ENCODE assay signal across 9 mouse cellular contexts in the genomic region with DNA sequence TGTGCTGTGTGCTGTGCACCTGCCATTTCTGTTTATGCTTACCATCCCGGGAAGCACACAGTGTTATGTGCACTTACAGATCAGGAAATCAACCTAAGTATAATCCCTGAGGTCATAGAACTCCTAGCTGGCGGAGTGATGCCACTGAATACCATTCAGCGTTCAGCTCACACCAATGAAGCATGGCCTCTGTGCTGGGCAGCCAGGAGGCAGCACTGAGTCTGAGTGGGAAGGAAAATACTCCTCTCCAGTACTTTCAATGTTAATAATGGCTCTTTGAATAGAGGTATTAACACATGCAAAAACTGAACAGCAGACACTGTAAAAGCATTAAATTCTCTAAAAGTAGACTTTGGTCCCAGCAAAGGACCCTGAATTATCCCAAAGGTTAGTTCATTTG.
A peak's percentile ranks its signal among the peaks of the same experiment; 100 is the strongest.
DNase-seq lines count a peak whose midpoint lies in the region; ATAC-seq and TF ChIP-seq lines count a peak whose summit lies in the region.
"Had no signal": no experiment of that assay in that cellular context is flagged by ENCODE, and none has a peak within 500 bp of the region (broad histone marks: within the 10 kb centered on the region; RNA-seq: fewer than 3 reads in every experiment).

No protein-coding gene starts in this region.

- no peaks in the 10 kb centered on the region for H3K27me3 ChIP-seq in lung, embryonic 14.5 days (ENCODE audit: insufficient read depth, low read length)
- no peaks in the 10 kb centered on the region for H3K27me3 ChIP-seq in hindbrain, embryonic 12.5 days

- ATAC-seq in lung, embryonic 14.5 days (ENCODE audit: insufficient read depth), result no peak
- ATAC-seq in megakaryocyte progenitor cell, adult 5-6 weeks (replicated peaks; ENCODE audit: poor library complexity), result 0 out of 2 replicates have a peak, but pooled peaks have one; percentile 20
- no peak for ATAC-seq in hindbrain, embryonic 12.5 days (ENCODE audit: low FRiP score)
- no peak for ATAC-seq in granulocyte monocyte progenitor cell, adult 5-6 weeks (replicated peaks; ENCODE audit: poor library complexity, severe bottlenecking)

- H3K9ac ChIP-seq in lung, embryonic 14.5 days, result no peak overlapping the region
- no peak overlapping the region for H3K9ac ChIP-seq in hindbrain, embryonic 12.5 days

- DNase-seq in heart, adult 18-20 months, result peak; percentile 3 to 20
- DNase-seq in heart, postnatal 14 days, result no peak
- peak; percentile 15 for DNase-seq in lung, embryonic 14.5 days
- DNase-seq in lung, postnatal 4 days, result no peak
- DNase-seq in ZHBTc4 (ENCODE audit: low read depth, low spot score), result peak; percentile 21
- DNase-seq: heart, postnatal 10 days had no signal

- no peaks in the 10 kb centered on the region for H3K36me3 ChIP-seq in lung, embryonic 14.5 days (ENCODE audit: insufficient read depth)
- H3K36me3 ChIP-seq in hindbrain, embryonic 12.5 days, result no peaks in the 10 kb centered on the region

- no peak overlapping the region for H3K27ac ChIP-seq in lung, embryonic 14.5 days (ENCODE audit: low read depth)
- no peak overlapping the region for H3K27ac ChIP-seq in hindbrain, embryonic 12.5 days

- H3K9me3 ChIP-seq in lung, embryonic 14.5 days (ENCODE audit: low read depth, low read length), result no peaks in the 10 kb centered on the region
- no peaks in the 10 kb centered on the region for H3K9me3 ChIP-seq in hindbrain, embryonic 12.5 days (replicated peaks)

- intact Hi-C loops in heart, postnatal 14 days (cut with DNase I), result no loop called here

- WGBS in lung, embryonic 14.5 days, result 56% methylated on average over 3 of the region's 3 CpGs
- WGBS in hindbrain, embryonic 12.5 days, result 74% methylated on average over 3 of the region's 3 CpGs

- H3K4me1 ChIP-seq in lung, embryonic 14.5 days (ENCODE audit: insufficient read depth), result 0 out of 2 replicates have a peak, but pooled peaks cover 10% of the 10 kb centered on the region
- peaks cover 6% of the 10 kb centered on the region for H3K4me1 ChIP-seq in hindbrain, embryonic 12.5 days

- no peak overlapping the region for H3K4me3 ChIP-seq in lung, embryonic 14.5 days (ENCODE audit: low read depth, low read length)
- no peak overlapping the region for H3K4me3 ChIP-seq in hindbrain, embryonic 12.5 days

- no peak overlapping the region for H3K4me2 ChIP-seq in lung, embryonic 14.5 days
- H3K4me2 ChIP-seq in hindbrain, embryonic 12.5 days (replicated peaks), result no peak overlapping the region

- TF ChIP-seq CTCF in lung, embryonic 14.5 days (IDR thresholded peaks at IDR 0.05; ENCODE audit: low read depth), result peak; percentile 54

Comparison
In these comparisons a context has a peak if more than half of its experiments do, and no peak if none do; other contexts are left out.
1. DNase-seq: peak in heart, adult 18-20 months (2 of 2), lung, embryonic 14.5 days (single experiment) and ZHBTc4 (single experiment); none in heart, postnatal 14 days (0 of 2) and lung, postnatal 4 days (0 of 2).